Mouse (Mus musculus) erythroblast, embryonic 14.5 days (primary cell): ENCODE data around the gene Troap.

ENCODE experiments used
- GATA1 ChIP-seq: IDR thresholded peaks from 2 replicates; pipeline ENCODE4 v1.6.1; 2012; ENCODE audit warnings: low read length, inconsistent platforms, mixed read lengths
- TAL1 ChIP-seq: IDR thresholded peaks from 3 replicates; pipeline ENCODE4 v1.6.1; 2012; ENCODE audit warnings: low read length, inconsistent platforms, mixed read lengths

DNA sequence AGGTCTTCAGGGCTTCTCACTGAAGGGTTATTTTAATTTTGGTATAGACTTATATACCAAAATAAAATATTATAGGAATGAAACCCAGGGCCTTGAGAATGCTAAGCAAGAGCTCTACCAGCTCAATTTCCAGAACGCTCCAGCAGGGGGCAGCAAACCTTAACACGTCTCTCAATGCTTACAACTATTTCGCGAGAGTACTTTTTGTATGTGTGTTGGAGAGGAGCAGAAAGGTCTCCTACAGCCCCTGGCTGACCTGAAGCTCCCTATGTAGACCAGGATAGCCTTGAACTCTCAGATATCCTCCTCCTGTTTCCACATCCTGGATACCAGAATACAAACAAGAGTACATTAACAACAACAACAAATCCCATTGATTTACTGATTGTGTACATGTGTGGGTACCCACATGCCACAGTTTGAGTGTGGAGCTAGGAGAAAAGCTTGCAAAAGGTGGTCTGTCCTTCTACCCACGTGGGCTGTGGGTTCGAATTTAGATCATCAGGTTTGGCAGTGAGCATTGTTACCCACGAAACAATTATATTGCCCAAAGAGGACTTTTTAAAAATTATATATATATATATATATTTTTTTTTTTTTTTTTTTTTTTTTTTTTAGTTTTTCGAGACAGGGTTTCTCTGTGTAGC is 49.6 kb upstream of the Troap start:
- TF ChIP-seq TAL1 (no peak), GATA1 (no peak)
